Mouse (Mus musculus) thymus, postnatal 14 days (tissue): ENCODE measurements around the gene Zfp850.
"Not testable (repeated sequence)": the region's sequence is repeated elsewhere in the genome, so short reads cannot be mapped to it uniquely, and the experiment has no call there.

Source experiments
- DNase-seq: peaks from one replicate; pipeline ENCODE4 v3.0.0; 2021

Zfp850 gene

GRCm38 (mm10) chr7:28013549-28014444, at the start of gene Zfp850:
TSS of gene Zfp850 (minus strand) at chr7:28014115.
- peak; percentile 83 for DNase-seq

- DNase-seq = no peak
Observed at GRCm38 (mm10) chr7:28059972-28060371, 46.1 kb upstream of the Zfp850 start.

GRCm38 (mm10) chr7:28053046-28053930, 39.4 kb upstream of the Zfp850 start:
- DNase-seq = no peak

GRCm38 (mm10) chr7:28050584-28050983, 36.7 kb upstream of the Zfp850 start:
- peak; percentile 14 for DNase-seq

GRCm38 (mm10) chr7:28049476-28050409, 35.8 kb upstream of the Zfp850 start, which contains the start of gene Psmc4:
TSS of gene Psmc4 (minus strand) at chr7:28050101.
- peak; percentile 98 for DNase-seq

- DNase-seq = no peak
Observed at GRCm38 (mm10) chr7:28044524-28044923, 30.6 kb upstream of the Zfp850 start.

GRCm38 (mm10) chr7:28014445-28014810, 513 bp upstream of the Zfp850 start:
- no peak for DNase-seq

- no peak for DNase-seq
Observed at GRCm38 (mm10) chr7:28010271-28010670, 3.6 kb downstream of the Zfp850 start.

- no peak for DNase-seq
Observed at GRCm38 (mm10) chr7:27982197-27982596, 31.7 kb downstream of the Zfp850 start.

- DNase-seq = peak; percentile 78
Observed at GRCm38 (mm10) chr7:27978683-27979528, 35.0 kb downstream of the Zfp850 start, which contains the start of gene Zfp780b. TSS of gene Zfp780b (minus strand) at chr7:27979171.

GRCm38 (mm10) chr7:27949451-27949850, 64.5 kb downstream of the Zfp850 start:
- not testable (repeated sequence) for DNase-seq

GRCm38 (mm10) chr7:27941869-27942268, 72.0 kb downstream of the Zfp850 start:
- peak; percentile 38 for DNase-seq
